Comparison of ENCODE assay signal across 8 mouse cellular contexts in the genomic region with DNA sequence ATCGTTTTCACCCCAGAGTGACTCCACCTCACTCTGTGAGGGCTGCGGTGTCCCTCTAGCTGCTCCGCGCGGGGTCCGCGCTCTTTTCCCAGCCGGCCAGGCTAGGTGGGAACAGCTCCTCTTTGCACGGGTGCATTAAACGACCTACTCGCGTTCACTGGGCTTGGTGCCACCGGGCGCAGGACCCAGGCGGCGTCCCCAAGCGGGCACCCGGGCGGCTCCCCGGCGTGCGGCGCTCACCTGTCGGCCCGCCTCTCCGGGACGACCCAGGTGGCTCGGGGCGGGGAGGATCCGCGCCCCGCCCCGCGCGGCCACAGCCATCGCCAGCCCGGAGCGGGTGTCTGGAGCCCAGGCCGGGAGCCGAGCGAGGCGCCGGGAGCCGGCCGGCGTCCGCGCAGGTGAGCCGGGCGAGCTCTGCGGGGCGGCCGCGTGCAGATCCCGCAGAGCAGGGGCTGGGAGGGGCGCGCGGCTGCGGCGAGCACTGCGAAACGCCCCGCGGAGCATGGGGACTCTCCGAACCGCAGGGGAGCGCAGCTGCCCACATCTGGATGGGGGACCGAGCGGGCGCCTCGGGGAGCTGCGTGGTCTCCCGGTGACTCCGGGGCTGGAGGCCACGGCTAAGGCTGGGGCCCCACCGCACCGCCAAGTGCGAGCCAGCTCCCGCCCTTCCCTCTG. TPM values are rescaled to one million over a fixed set of nuclear protein-coding genes. Genes with fewer than 3 reads are reported as not detected.
DNase-seq lines count a peak whose midpoint lies in the region; ATAC-seq and TF ChIP-seq lines count a peak whose summit lies in the region.

Lypd6b (plus strand) TSS at position 313 of the 675 bp plus-strand sequence.

- H3K4me3 ChIP-seq in embryonic facial prominence, embryonic 12.5 days, result peak within 1 kb of the TSS; percentile 53
- peak within 1 kb of the TSS; percentile 60 for H3K4me3 ChIP-seq in intestine, postnatal 0 days (ENCODE audit: low read depth, low read length)
- peak within 1 kb of the TSS; percentile 56 for H3K4me3 ChIP-seq in lung, embryonic 14.5 days (ENCODE audit: low read depth, low read length)

- no peaks in the 10 kb centered on the region for H3K9me3 ChIP-seq in embryonic facial prominence, embryonic 12.5 days
- no peaks in the 10 kb centered on the region for H3K9me3 ChIP-seq in intestine, postnatal 0 days (ENCODE audit: control insufficient read depth)
- no peaks in the 10 kb centered on the region for H3K9me3 ChIP-seq in lung, embryonic 14.5 days (ENCODE audit: low read depth, low read length)

- no peak within 1 kb of the TSS for H3K27ac ChIP-seq in embryonic facial prominence, embryonic 12.5 days
- no peak within 1 kb of the TSS for H3K27ac ChIP-seq in intestine, postnatal 0 days (ENCODE audit: low read depth, low read length)
- no peak within 1 kb of the TSS for H3K27ac ChIP-seq in lung, embryonic 14.5 days (ENCODE audit: low read depth)

- 1% methylated on average over 75 of the region's 79 CpGs for WGBS in embryonic facial prominence, embryonic 12.5 days
- under 1% methylated on average over 78 of the region's 79 CpGs for WGBS in intestine, postnatal 0 days
- WGBS in lung, embryonic 14.5 days, result 1% methylated on average over 73 of the region's 79 CpGs

- H3K27me3 ChIP-seq in embryonic facial prominence, embryonic 12.5 days, result peaks cover 35% of the 10 kb centered on the region
- H3K27me3 ChIP-seq in intestine, postnatal 0 days (replicated peaks; ENCODE audit: control insufficient read depth, insufficient read depth, low read length), result peaks cover 16% of the 10 kb centered on the region; the same call in 1 of the 2 replicates
- peaks cover 37% of the 10 kb centered on the region for H3K27me3 ChIP-seq in lung, embryonic 14.5 days (ENCODE audit: insufficient read depth, low read length)

- no peak for DNase-seq in frontal cortex, postnatal 14 days (ENCODE audit: low spot score in 2 of 2)
- peak; percentile 40 for DNase-seq in CD4-positive, CD25-positive, alpha-beta regulatory T cell, adult 2 months (ENCODE audit: low read depth, low spot score)
- peak; percentile 48 for DNase-seq in lung, embryonic 14.5 days
- peak; percentile 51 for DNase-seq in retina, postnatal 1 day
- no peak for DNase-seq in layer of hippocampus, postnatal 36 days

- no peak for TF ChIP-seq CTCF in intestine, postnatal 0 days (IDR thresholded peaks at IDR 0.05; ENCODE audit: low read depth)
- TF ChIP-seq CTCF in lung, embryonic 14.5 days (IDR thresholded peaks at IDR 0.05; ENCODE audit: low read depth), result no peak

- no peaks in the 10 kb centered on the region for H3K4me1 ChIP-seq in embryonic facial prominence, embryonic 12.5 days
- no peaks in the 10 kb centered on the region for H3K4me1 ChIP-seq in intestine, postnatal 0 days (replicated peaks; ENCODE audit: control insufficient read depth, insufficient read depth, low read length)
- H3K4me1 ChIP-seq in lung, embryonic 14.5 days (ENCODE audit: insufficient read depth), result no peaks in the 10 kb centered on the region; the same call in 1 of the 2 replicates

- ATAC-seq in frontal cortex, adult (ENCODE audit: low TSS enrichment), result peak; percentile 56
- peak; percentile 69; the same call in 1 of the 2 replicates for ATAC-seq in embryonic facial prominence, embryonic 12.5 days (ENCODE audit: insufficient number of reproducible peaks, insufficient read depth, low FRiP score, low TSS enrichment)
- ATAC-seq in intestine, postnatal 0 days, result peak; percentile 90
- ATAC-seq in lung, embryonic 14.5 days (ENCODE audit: insufficient read depth), result peak; percentile 55

- H3K4me2 ChIP-seq in embryonic facial prominence, embryonic 12.5 days (replicated peaks), result peak within 1 kb of the TSS; percentile 98
- peak within 1 kb of the TSS; percentile 99 for H3K4me2 ChIP-seq in intestine, postnatal 0 days (replicated peaks; ENCODE audit: low read depth)
- H3K4me2 ChIP-seq in lung, embryonic 14.5 days, result peak within 1 kb of the TSS; percentile 99

- H3K36me3 ChIP-seq in embryonic facial prominence, embryonic 12.5 days, result no peaks in the 10 kb centered on the region
- no peaks in the 10 kb centered on the region for H3K36me3 ChIP-seq in intestine, postnatal 0 days (ENCODE audit: control insufficient read depth, insufficient read depth)
- no peaks in the 10 kb centered on the region for H3K36me3 ChIP-seq in lung, embryonic 14.5 days (ENCODE audit: insufficient read depth)

- peak within 1 kb of the TSS; percentile 54 for H3K9ac ChIP-seq in embryonic facial prominence, embryonic 12.5 days
- H3K9ac ChIP-seq in intestine, postnatal 0 days (ENCODE audit: low read depth, low read length), result peak within 1 kb of the TSS; percentile 34; the same call in 1 of the 2 replicates
- peak within 1 kb of the TSS; percentile 50 for H3K9ac ChIP-seq in lung, embryonic 14.5 days

RNA-seq across cellular contexts. Expression of gene Lypd6b, which starts in this region (rescaled TPM):
- polyA plus RNA-seq in embryonic facial prominence, embryonic 12.5 days (2016; fragmentation: Nextera tagmentation; extraction: Ambion mirVana), result 5.2 and 7.9 TPM in 2 replicates
- polyA plus RNA-seq in intestine, postnatal 0 days (2015; fragmentation: Nextera tagmentation; extraction: Ambion mirVana), result 0.68 and 0.73 TPM in 2 replicates
- polyA plus RNA-seq in lung, embryonic 14.5 days (2014; fragmentation: Nextera tagmentation; extraction: Ambion mirVana), result 1.2 and 2.0 TPM in 2 replicates
- 1 to 10 TPM; 2.9 to 3.6 TPM for total RNA-seq in layer of hippocampus, postnatal 36 days (2021)

Comparison
In these comparisons a context has a peak if more than half of its experiments do, and no peak if none do; other contexts are left out.
1. Peak in ATAC-seq, H3K4me3 ChIP-seq, H3K9ac ChIP-seq and H3K4me2 ChIP-seq in intestine, postnatal 0 days; RNA of the gene not detected or under 1 TPM.
2. DNase-seq: peak in CD4-positive, CD25-positive, alpha-beta regulatory T cell, adult 2 months (single experiment), lung, embryonic 14.5 days (single experiment) and retina, postnatal 1 day (single experiment); none in frontal cortex, postnatal 14 days (0 of 2) and layer of hippocampus, postnatal 36 days (0 of 2).
3. Peak in every context shown above with its lines, with median percentiles within 50 percentile points of each other: ATAC-seq, H3K4me2 ChIP-seq, H3K4me3 ChIP-seq and H3K9ac ChIP-seq.